Mouse (Mus musculus) MEL (cell line): ENCODE measurements at regions not wholly inside any gene's neighbourhood (a gene's known extent, or its start where the extent isn't known, plus 50 kb on each side); places are given as distances from the start of the nearest gene placed in this dataset.

Experiments
- DNase-seq: peaks from one replicate; pipeline ENCODE4 v3.0.0; 2011; ENCODE audit warnings: low read depth, low spot score
- H3K27ac ChIP-seq: 2 replicates; pipeline ENCODE4 v1.5.1; 2012; ENCODE audit warnings: low read depth, mild to moderate bottlenecking, control low read depth, low read length, moderate library complexity; ENCODE audit not compliant: control insufficient read depth
- H3K27me3 ChIP-seq, 2 experiments: fragments of 150-350 bp in 1 of 2; sonication (generic) in 1 of 2; 2 replicates each; pipeline ENCODE4 v1.6.1; 2012; ENCODE audit warnings: low read length in 2 of 2, mild to moderate bottlenecking in 2 of 2, improper control_type of control experiment in 1 of 2, moderate library complexity in 1 of 2; ENCODE audit not compliant: insufficient read depth in 2 of 2, control insufficient read depth in 1 of 2
- H3K36me3 ChIP-seq, 2 experiments: 2 replicates each; pipeline ENCODE4 v1.6.1; 2012 to 2014; ENCODE audit warnings: low read length in 2 of 2, improper control_type of control experiment in 1 of 2, inconsistent platforms in 1 of 2, mild to moderate bottlenecking in 1 of 2; ENCODE audit not compliant: insufficient read depth in 2 of 2, control insufficient read depth in 1 of 2
- H3K4me1 ChIP-seq, 2 experiments: fragments of 150-350 bp in 1 of 2; sonication (generic) in 1 of 2; 2 replicates each; pipeline ENCODE4 v1.6.1; 2012; ENCODE audit warnings: low read length in 2 of 2, improper control_type of control experiment in 1 of 2, mild to moderate bottlenecking in 1 of 2; ENCODE audit not compliant: insufficient read depth in 2 of 2, control insufficient read depth in 1 of 2
- H3K4me3 ChIP-seq, 2 experiments: fragments of 150-350 bp in 1 of 2; sonication (generic) in 1 of 2; 2 replicates each; pipeline ENCODE4 v1.5.1; 2012; ENCODE audit warnings: low read depth in 2 of 2, low read length in 2 of 2, mild to moderate bottlenecking in 2 of 2, moderate library complexity in 2 of 2, control low read depth in 1 of 2, improper control_type of control experiment in 1 of 2; ENCODE audit not compliant: control insufficient read depth in 1 of 2, insufficient read depth in 1 of 2
- H3K79me2 ChIP-seq: 2 replicates; pipeline ENCODE4 v1.6.1; 2012; ENCODE audit warnings: mild to moderate bottlenecking, low read length, moderate library complexity; ENCODE audit not compliant: control insufficient read depth, poor library complexity, insufficient read depth
- H3K9ac ChIP-seq: 2 replicates; pipeline ENCODE4 v1.6.1; 2012; ENCODE audit warnings: low read depth, mild to moderate bottlenecking, control low read depth, low read length, moderate library complexity; ENCODE audit not compliant: control insufficient read depth, poor library complexity, severe bottlenecking
- H3K9me3 ChIP-seq: fragments of 150-350 bp; sonication (generic); replicated peaks from 2 replicates; pipeline ENCODE4 v1.6.1; 2012; ENCODE audit warnings: mild to moderate bottlenecking, low read length, improper control_type of control experiment, moderate library complexity; ENCODE audit not compliant: insufficient read depth
- BHLHE40 ChIP-seq: IDR thresholded peaks from 2 replicates; pipeline ENCODE4 v1.6.1; 2012; ENCODE audit warnings: low read depth, mild to moderate bottlenecking, inconsistent platforms, low read length, improper control_type of control experiment, borderline replicate concordance
- CTCF ChIP-seq, 3 experiments: IDR thresholded peaks in 2 of 3; conservative IDR thresholded peaks in 1 of 3; 2 replicates each; pipeline ENCODE4 v1.5.1; 2011 to 2012; ENCODE audit warnings: low read length in 3 of 3, low read depth in 2 of 3, mild to moderate bottlenecking in 2 of 3, improper control_type of control experiment in 1 of 3, inconsistent platforms in 1 of 3, mixed read lengths in 1 of 3, moderate library complexity in 1 of 3; ENCODE audit not compliant: control insufficient read depth in 1 of 3, insufficient read depth in 1 of 3, poor library complexity in 1 of 3, severe bottlenecking in 1 of 3
- EP300 ChIP-seq, 2 experiments: IDR thresholded peaks; 2 replicates each; pipeline ENCODE4 v1.6.1; 2011; ENCODE audit warnings: improper control_type of control experiment in 2 of 2, low read length in 2 of 2, low read depth in 1 of 2, mild to moderate bottlenecking in 1 of 2
- GABPA ChIP-seq: IDR thresholded peaks from 2 replicates; pipeline ENCODE4 v1.6.1; 2012; ENCODE audit warnings: low read depth, mild to moderate bottlenecking, inconsistent platforms, low read length, improper control_type of control experiment, moderate library complexity
- JUND ChIP-seq: IDR thresholded peaks from 2 replicates; pipeline ENCODE4 v1.6.1; 2011; ENCODE audit warnings: low read depth, mild to moderate bottlenecking, improper control_type of control experiment, low read length
- KAT2A ChIP-seq: conservative IDR thresholded peaks from 2 replicates; pipeline ENCODE4 v1.6.1; 2012; ENCODE audit warnings: low read depth, low read length, improper control_type of control experiment, inconsistent platforms
- MAFK ChIP-seq: IDR thresholded peaks from 2 replicates; pipeline ENCODE4 v1.6.1; 2011; ENCODE audit warnings: low read depth, mild to moderate bottlenecking, low read length, improper control_type of control experiment, borderline replicate concordance
- MAX ChIP-seq: IDR thresholded peaks from 2 replicates; pipeline ENCODE4 v1.6.1; 2011; ENCODE audit warnings: low read length, improper control_type of control experiment
- MAZ ChIP-seq: IDR thresholded peaks from 2 replicates; pipeline ENCODE4 v1.6.1; 2012; ENCODE audit warnings: low read depth, mild to moderate bottlenecking, inconsistent platforms, low read length, improper control_type of control experiment
- MEF2A ChIP-seq: IDR thresholded peaks from 2 replicates; pipeline ENCODE4 v1.6.1; 2014; ENCODE audit warnings: low read depth, mild to moderate bottlenecking, inconsistent platforms, low read length, improper control_type of control experiment; ENCODE audit not compliant: poor library complexity, insufficient replicate concordance, severe bottlenecking; ENCODE audit errors: extremely low read depth
- MXI1 ChIP-seq: IDR thresholded peaks from 2 replicates; pipeline ENCODE4 v1.6.1; 2011; ENCODE audit warnings: mild to moderate bottlenecking, low read depth, low read length, improper control_type of control experiment
- NELFE ChIP-seq: IDR thresholded peaks from 2 replicates; pipeline ENCODE4 v1.6.1; 2011; ENCODE audit warnings: low read depth, low read length, improper control_type of control experiment
- POLR2A ChIP-seq, 2 experiments: IDR thresholded peaks; 2 replicates each; pipeline ENCODE4 v1.6.1; 2011 to 2012; ENCODE audit warnings: low read length in 2 of 2, mild to moderate bottlenecking in 2 of 2, control low read depth in 1 of 2, improper control_type of control experiment in 1 of 2, low read depth in 1 of 2, moderate library complexity in 1 of 2; ENCODE audit not compliant: control insufficient read depth in 1 of 2, insufficient read depth in 1 of 2, poor library complexity in 1 of 2
- RAD21 ChIP-seq: IDR thresholded peaks from 2 replicates; pipeline ENCODE4 v1.6.1; 2011; ENCODE audit warnings: mild to moderate bottlenecking, low read depth, low read length, improper control_type of control experiment
- RCOR1 ChIP-seq: IDR thresholded peaks from 2 replicates; pipeline ENCODE4 v1.6.1; 2012; ENCODE audit warnings: low read depth, mild to moderate bottlenecking, inconsistent platforms, low read length, improper control_type of control experiment
- TAL1 ChIP-seq: IDR thresholded peaks from 2 replicates; pipeline ENCODE4 v1.6.1; 2012; ENCODE audit warnings: mild to moderate bottlenecking, inconsistent platforms, low read length, moderate library complexity, mixed read lengths
- TBP ChIP-seq: IDR thresholded peaks from 2 replicates; pipeline ENCODE4 v1.8.0; 2011; ENCODE audit warnings: low read depth, low read length, improper control_type of control experiment
- UBTF ChIP-seq: IDR thresholded peaks from 2 replicates; pipeline ENCODE4 v1.6.1; 2012; ENCODE audit warnings: low read depth, mild to moderate bottlenecking, inconsistent platforms, low read length, improper control_type of control experiment, moderate library complexity, borderline replicate concordance; ENCODE audit not compliant: insufficient read depth
- USF1 ChIP-seq: IDR thresholded peaks from 2 replicates; pipeline ENCODE4 v1.6.1; 2014; ENCODE audit warnings: low read depth, mild to moderate bottlenecking, inconsistent platforms, low read length, improper control_type of control experiment, moderate library complexity
- ZC3H11A ChIP-seq: IDR thresholded peaks from 2 replicates; pipeline ENCODE4 v1.6.1; 2012; ENCODE audit warnings: low read depth, mild to moderate bottlenecking, inconsistent platforms, low read length, improper control_type of control experiment
- ZMIZ1 ChIP-seq: IDR thresholded peaks from 2 replicates; pipeline ENCODE4 v1.6.1; 2012; ENCODE audit warnings: low read depth, mild to moderate bottlenecking, inconsistent platforms, low read length, improper control_type of control experiment, moderate library complexity
- ZNF384 ChIP-seq: IDR thresholded peaks from 2 replicates; pipeline ENCODE4 v1.6.1; 2012; ENCODE audit warnings: low read depth, mild to moderate bottlenecking, inconsistent platforms, low read length, improper control_type of control experiment

GRCm38 (mm10) chr2:56980601-56981000 lies 143.2 kb downstream of the Nr4a2 start:
- TF ChIP-seq USF1 (no peak), MAX (no peak), MAZ (no peak), GABPA (no peak), ZC3H11A (no peak), RCOR1 (no peak), CTCF (IDR thresholded peaks at IDR 0.05 in 2 of 3, conservative IDR thresholded peaks at IDR 0.05 in 1 of 3; ENCODE audit: control insufficient read depth in 1 of 3, insufficient read depth in 1 of 3, low read depth in 2 of 3, low read length in 3 of 3, poor library complexity in 1 of 3, severe bottlenecking in 1 of 3) (no peak), EP300 (IDR thresholded peaks at IDR 0.05; ENCODE audit: low read depth in 1 of 2, low read length in 2 of 2) (no peak), KAT2A (no peak), JUND (no peak), RAD21 (no peak), BHLHE40 (no peak), TBP (no peak)
- no peaks in the 10 kb centered on the region for H3K4me1 ChIP-seq
- no peaks in the 10 kb centered on the region for H3K9me3 ChIP-seq
- no peak overlapping the region for H3K9ac ChIP-seq
- no peaks in the 10 kb centered on the region for H3K79me2 ChIP-seq
- H3K27me3 ChIP-seq, result no peaks in the 10 kb centered on the region
- DNase-seq, result no peak
- H3K4me3 ChIP-seq, result no peak overlapping the region
- no peaks in the 10 kb centered on the region for H3K36me3 ChIP-seq
- H3K27ac ChIP-seq, result no peak overlapping the region

DNA sequence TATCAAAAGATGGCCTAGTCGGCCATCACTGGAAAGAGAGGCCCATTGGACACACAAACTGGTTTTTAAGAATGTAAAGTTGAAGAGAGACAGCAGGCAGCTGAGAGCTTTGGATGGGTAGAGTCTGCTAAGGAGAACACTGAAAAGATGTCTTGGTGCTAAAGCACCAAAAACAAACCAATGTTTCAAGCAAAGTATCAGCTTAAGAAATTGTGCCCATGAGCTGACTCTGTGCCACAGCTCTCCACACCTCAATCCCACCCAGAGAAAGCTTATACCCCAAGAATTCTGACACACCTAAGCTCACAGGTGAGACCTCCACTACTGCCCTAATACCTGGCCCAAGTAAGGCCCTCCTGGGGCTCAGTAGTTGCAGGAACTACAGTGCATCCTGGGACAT lies 148.1 kb downstream of the Nr4a2 start:
- no peak for TF ChIP-seq MXI1
- TF ChIP-seq ZNF384, result no peak
- no peak for TF ChIP-seq UBTF
- TF ChIP-seq JUND, result no peak
- no peak for TF ChIP-seq TAL1
- no peak for TF ChIP-seq ZMIZ1
- no peak for TF ChIP-seq MAFK
- no peak for TF ChIP-seq GABPA
- TF ChIP-seq NELFE, result no peak
- no peak for TF ChIP-seq RCOR1
- TF ChIP-seq MEF2A, result no peak
- no peak for TF ChIP-seq POLR2A (IDR thresholded peaks at IDR 0.05; ENCODE audit: control insufficient read depth in 1 of 2, insufficient read depth in 1 of 2, low read depth in 1 of 2, low read length in 2 of 2, poor library complexity in 1 of 2)
- no peak for TF ChIP-seq KAT2A
- TF ChIP-seq, all 39 proteins: peak for 0
- no peaks in the 10 kb centered on the region for H3K9me3 ChIP-seq
- H3K4me3 ChIP-seq, result no peak overlapping the region
- H3K4me1 ChIP-seq, result no peaks in the 10 kb centered on the region
- no peak overlapping the region for H3K27ac ChIP-seq
- H3K79me2 ChIP-seq, result no peaks in the 10 kb centered on the region
- no peak overlapping the region for H3K9ac ChIP-seq
- no peak for DNase-seq
- no peaks in the 10 kb centered on the region for H3K36me3 ChIP-seq
- H3K27me3 ChIP-seq, result peaks cover 0 to 4% of the 10 kb centered on the region in 2 experiments; a peak in 3 of 4 replicates
